Mouse (Mus musculus) forebrain, embryonic 16.5 days (tissue): ENCODE results near the gene Lef1. TPM values are rescaled to one million over a fixed set of nuclear protein-coding genes. Genes with fewer than 3 reads are reported as not detected.

Experiments used
- ATAC-seq: fragments of 200-750 bp; cut with Nextera tagmentation; 2 replicates; pipeline ENCODE4 v1.8.0; 2017; ENCODE audit warnings: mild to moderate bottlenecking, moderate library complexity
- H3K27ac ChIP-seq: fragments of 300-500 bp; sonication (generic); 2 replicates; pipeline ENCODE4 v1.5.1; 2014; ENCODE audit warnings: low read length, control low read depth
- H3K27me3 ChIP-seq: fragments of 300-500 bp; sonication (generic); replicated peaks from 2 replicates; pipeline ENCODE4 v1.6.1; 2014; ENCODE audit warnings: low read length; ENCODE audit not compliant: control insufficient read depth, insufficient read depth
- H3K36me3 ChIP-seq: fragments of 300-500 bp; sonication (generic); 2 replicates; pipeline ENCODE4 v1.6.1; 2014; ENCODE audit not compliant: control insufficient read depth, insufficient read depth
- H3K4me1 ChIP-seq: fragments of 300-500 bp; sonication (generic); replicated peaks from 2 replicates; pipeline ENCODE4 v1.6.1; 2014; ENCODE audit warnings: low read length; ENCODE audit not compliant: control insufficient read depth, insufficient read depth
- H3K4me2 ChIP-seq: fragments of 300-500 bp; sonication (generic); 2 replicates; pipeline ENCODE4 v1.6.1; 2014; ENCODE audit warnings: mild to moderate bottlenecking, low read length, control low read depth
- H3K4me3 ChIP-seq: fragments of 300-500 bp; sonication (generic); replicated peaks from 2 replicates; pipeline ENCODE4 v1.5.1; 2014; ENCODE audit warnings: mild to moderate bottlenecking, low read length, control low read depth
- H3K9ac ChIP-seq: fragments of 300-500 bp; sonication (generic); replicated peaks from 2 replicates; pipeline ENCODE4 v1.6.1; 2014; ENCODE audit warnings: low read depth, low read length, control low read depth
- H3K9me3 ChIP-seq: fragments of 300-500 bp; sonication (generic); 2 replicates; pipeline ENCODE4 v1.6.1; 2016; ENCODE audit warnings: low read length; ENCODE audit not compliant: control insufficient read depth
- WGBS: fragments of 180-500 bp; shearing (Covaris S2); extraction: QIAGEN DNeasy Blood & Tissue Kit; methylation state at CpG from one replicate; pipeline ENCODE4 v1.1.7; 2014; 5-methylcytosine and 5-hydroxymethylcytosine counted together
- polyA plus RNA-seq: library from polyadenylated mRNA; unstranded; fragments of >200 nt; fragmentation: Nextera tagmentation; extraction: Ambion mirVana; gene quantifications from 2 replicates; pipeline ENCODE4 v1.2.1, GENCODE M21; 2015

Gene Lef1
- polyA plus RNA-seq, 1 experiment from 2014 or later = 12.1 TPM

GRCm38 (mm10) chr3:131160921-131161320 is 50.6 kb downstream of the Lef1 start:
- H3K36me3 ChIP-seq = no peaks in the 10 kb centered on the region
- H3K4me3 ChIP-seq = no peak overlapping the region
- peaks cover 21% of the 10 kb centered on the region for H3K4me1 ChIP-seq
- peak; percentile 16; the same call in 1 of the 2 replicates for ATAC-seq
- H3K27me3 ChIP-seq = no peaks in the 10 kb centered on the region
- H3K4me2 ChIP-seq = peak overlapping the region; percentile 2
- H3K27ac ChIP-seq = no peak overlapping the region
- H3K9me3 ChIP-seq = no peaks in the 10 kb centered on the region
- 24% methylated on average over 7 of the region's 7 CpGs for whole genome bisulfite sequencing
- no peak overlapping the region for H3K9ac ChIP-seq

GRCm38 (mm10) chr3:131167731-131168130 is 57.5 kb downstream of the Lef1 start:
- ATAC-seq = no peak
- 96% methylated on average over 4 of the region's 4 CpGs for WGBS

GRCm38 (mm10) chr3:131169161-131169560 is 58.9 kb downstream of the Lef1 start:
- Histone ChIP-seq H3K4me1 (no peaks in the 10 kb centered on the region), H3K9ac (no peak overlapping the region), H3K27me3 (no peaks in the 10 kb centered on the region), H3K4me3 (no peak overlapping the region), H3K4me2 (no peak overlapping the region), H3K9me3 (no peaks in the 10 kb centered on the region), H3K27ac (no peak overlapping the region), H3K36me3 (no peaks in the 10 kb centered on the region)
- WGBS = 94% methylated on average over 6 of the region's 6 CpGs
- no peak for ATAC-seq

More at GRCm38 (mm10) chr3:131167731-131168130, 57.5 kb downstream of the Lef1 start:
- H3K4me3 ChIP-seq = no peak overlapping the region
- no peak overlapping the region for H3K27ac ChIP-seq
- H3K4me2 ChIP-seq = no peak overlapping the region
- H3K9me3 ChIP-seq = no peaks in the 10 kb centered on the region
- no peak overlapping the region for H3K9ac ChIP-seq
- no peaks in the 10 kb centered on the region for H3K36me3 ChIP-seq
- H3K4me1 ChIP-seq = no peaks in the 10 kb centered on the region
- no peaks in the 10 kb centered on the region for H3K27me3 ChIP-seq

- Histone ChIP-seq H3K9ac (no peak overlapping the region), H3K4me1 (no peaks in the 10 kb centered on the region), H3K9me3 (no peaks in the 10 kb centered on the region), H3K27me3 (no peaks in the 10 kb centered on the region), H3K36me3 (no peaks in the 10 kb centered on the region), H3K4me3 (no peak overlapping the region), H3K4me2 (no peak overlapping the region), H3K27ac (no peak overlapping the region)
- 79% methylated on average over 6 of the region's 6 CpGs for WGBS
- ATAC-seq = peak; percentile 61
Measured at GRCm38 (mm10) chr3:131170099-131170643, 59.9 kb downstream of the Lef1 start.

- H3K9ac ChIP-seq = no peak overlapping the region
- H3K4me2 ChIP-seq = no peak overlapping the region
- H3K4me3 ChIP-seq = no peak overlapping the region
- H3K36me3 ChIP-seq = no peaks in the 10 kb centered on the region
- no peaks in the 10 kb centered on the region for H3K9me3 ChIP-seq
- no peak for ATAC-seq
- 56% methylated on average over 10 of the region's 11 CpGs for WGBS
- no peaks in the 10 kb centered on the region for H3K4me1 ChIP-seq
- H3K27ac ChIP-seq = no peak overlapping the region
- no peaks in the 10 kb centered on the region for H3K27me3 ChIP-seq
Measured at GRCm38 (mm10) chr3:131171292-131171960, 61.2 kb downstream of the Lef1 start.

GRCm38 (mm10) chr3:131172293-131172692 is 62.0 kb downstream of the Lef1 start:
- Histone ChIP-seq H3K4me2 (no peak overlapping the region), H3K36me3 (no peaks in the 10 kb centered on the region), H3K27ac (no peak overlapping the region), H3K9ac (no peak overlapping the region), H3K27me3 (no peaks in the 10 kb centered on the region), H3K9me3 (no peaks in the 10 kb centered on the region), H3K4me1 (no peaks in the 10 kb centered on the region), H3K4me3 (no peak overlapping the region)
- ATAC-seq = no peak
- WGBS = 77% methylated on average over 4 of the region's 4 CpGs

GRCm38 (mm10) chr3:131181006-131181405 is 70.7 kb downstream of the Lef1 start:
- Histone ChIP-seq H3K4me2 (0 out of 2 replicates have a peak overlapping the region, but pooled peaks have one; percentile 3), H3K9me3 (no peaks in the 10 kb centered on the region), H3K27ac (0 out of 2 replicates have a peak overlapping the region, but pooled peaks have one; percentile 27), H3K9ac (no peak overlapping the region), H3K4me3 (no peak overlapping the region), H3K27me3 (no peaks in the 10 kb centered on the region), H3K36me3 (no peaks in the 10 kb centered on the region), H3K4me1 (peaks cover 11% of the 10 kb centered on the region)
- 64% methylated on average over 11 of the region's 11 CpGs for WGBS
- peak; percentile 26; the same call in 1 of the 2 replicates for ATAC-seq

GRCm38 (mm10) chr3:131182158-131182557 is 71.9 kb downstream of the Lef1 start:
- ATAC-seq = peak; percentile 49
- H3K9me3 ChIP-seq = no peaks in the 10 kb centered on the region
- no peak overlapping the region for H3K4me3 ChIP-seq
- H3K27me3 ChIP-seq = no peaks in the 10 kb centered on the region
- no peak overlapping the region for H3K4me2 ChIP-seq
- H3K36me3 ChIP-seq = no peaks in the 10 kb centered on the region
- peaks cover 11% of the 10 kb centered on the region for H3K4me1 ChIP-seq
- 18% methylated on average over 6 of the region's 6 CpGs for WGBS
- H3K27ac ChIP-seq = no peak overlapping the region
- no peak overlapping the region for H3K9ac ChIP-seq

- no peak for ATAC-seq
- Histone ChIP-seq H3K9me3 (no peaks in the 10 kb centered on the region), H3K4me3 (no peak overlapping the region), H3K4me1 (peaks cover 6% of the 10 kb centered on the region), H3K4me2 (no peak overlapping the region), H3K27ac (no peak overlapping the region), H3K36me3 (no peaks in the 10 kb centered on the region), H3K9ac (no peak overlapping the region), H3K27me3 (no peaks in the 10 kb centered on the region)
- 86% methylated on average over 5 of the region's 5 CpGs for WGBS
Measured at GRCm38 (mm10) chr3:131186193-131186592, 75.9 kb downstream of the Lef1 start.
